Mouse (Mus musculus) CH12.LX (cell line): Measurements from ENCODE around the gene Cdc40. TPM values are rescaled to one million over a fixed set of nuclear protein-coding genes. Genes with fewer than 3 reads are reported as not detected.

Experiments used
- DNase-seq: peaks from one replicate; pipeline ENCODE4 v3.0.0-alpha.2; 2013; ENCODE audit errors: extremely low read depth
- H3K27ac ChIP-seq: 2 replicates; pipeline ENCODE4 v1.5.1; 2012; ENCODE audit warnings: low read depth, mild to moderate bottlenecking, control low read depth, moderate library complexity; ENCODE audit not compliant: insufficient read depth
- H3K27me3 ChIP-seq: replicated peaks from 2 replicates; pipeline ENCODE3; 2012; ENCODE audit warnings: inconsistent platforms
- H3K36me3 ChIP-seq, 2 experiments: replicated peaks in 1 of 2; 2 replicates each; pipeline versions ENCODE3 to v1.6.1; 2012; ENCODE audit warnings: inconsistent platforms in 1 of 2, low read length in 1 of 2, mild to moderate bottlenecking in 1 of 2, mixed read lengths in 1 of 2, moderate library complexity in 1 of 2; ENCODE audit not compliant: control insufficient read depth in 1 of 2, insufficient read depth in 1 of 2
- H3K4me1 ChIP-seq, 2 experiments: 2 replicates each; pipeline ENCODE4 v1.6.1; 2012; ENCODE audit warnings: inconsistent platforms in 1 of 2, moderate library complexity in 1 of 2; ENCODE audit not compliant: insufficient read depth in 2 of 2, control insufficient read depth in 1 of 2
- H3K4me2 ChIP-seq: 2 replicates; pipeline ENCODE4 v1.6.1; 2012; ENCODE audit warnings: low read depth, mild to moderate bottlenecking, control low read depth; ENCODE audit not compliant: poor library complexity, insufficient read depth, severe bottlenecking
- H3K4me3 ChIP-seq, 3 experiments: fragments of 150-350 bp in 1 of 3; sonication (generic) in 1 of 3; replicated peaks in 1 of 3; 2 replicates each; pipeline versions ENCODE3 to v1.5.1; 2011 to 2012; ENCODE audit warnings: low read depth in 2 of 3, low read length in 2 of 3, mild to moderate bottlenecking in 2 of 3, moderate library complexity in 2 of 3, control low read depth in 1 of 3, improper control_type of control experiment in 1 of 3, inconsistent platforms in 1 of 3, mixed read lengths in 1 of 3; ENCODE audit not compliant: poor library complexity in 1 of 3
- H3K79me2 ChIP-seq: replicated peaks from 2 replicates; pipeline ENCODE4 v1.6.1; 2012; ENCODE audit warnings: mild to moderate bottlenecking, moderate library complexity; ENCODE audit not compliant: control insufficient read depth, poor library complexity, insufficient read depth, severe bottlenecking; ENCODE audit errors: extremely low read depth
- H3K9ac ChIP-seq: 2 replicates; pipeline ENCODE4 v1.6.1; 2012; ENCODE audit warnings: low read depth, mild to moderate bottlenecking, control low read depth, moderate library complexity; ENCODE audit not compliant: insufficient read depth
- H3K9me3 ChIP-seq: replicated peaks from 2 replicates; pipeline ENCODE3; 2012; ENCODE audit warnings: low read length, inconsistent platforms, mixed read lengths
- BHLHE40 ChIP-seq: IDR thresholded peaks from 2 replicates; pipeline ENCODE4 v1.6.1; 2011; ENCODE audit warnings: mild to moderate bottlenecking, low read depth, low read length, improper control_type of control experiment
- CHD1 ChIP-seq: IDR thresholded peaks from 2 replicates; pipeline ENCODE4 v1.6.1; 2012; ENCODE audit warnings: low read depth, low read length, improper control_type of control experiment, inconsistent platforms
- E2F4 ChIP-seq: IDR thresholded peaks from 2 replicates; pipeline ENCODE4 v1.6.1; 2011; ENCODE audit warnings: low read depth, low read length, improper control_type of control experiment; ENCODE audit not compliant: insufficient replicate concordance
- ELF1 ChIP-seq: IDR thresholded peaks from 2 replicates; pipeline ENCODE4 v1.6.1; 2014; ENCODE audit warnings: low read depth, mild to moderate bottlenecking, inconsistent platforms, low read length, improper control_type of control experiment
- EP300 ChIP-seq: IDR thresholded peaks from 2 replicates; pipeline ENCODE4 v1.6.1; 2011; ENCODE audit warnings: low read length, improper control_type of control experiment
- GABPA ChIP-seq: IDR thresholded peaks from 2 replicates; pipeline ENCODE4 v1.6.1; 2012; ENCODE audit warnings: low read depth, low read length, improper control_type of control experiment, inconsistent platforms; ENCODE audit not compliant: insufficient replicate concordance
- JUND ChIP-seq: conservative IDR thresholded peaks from 2 replicates; pipeline ENCODE4 v1.6.1; 2011; ENCODE audit warnings: low read depth, low read length, improper control_type of control experiment
- MAFK ChIP-seq: IDR thresholded peaks from 2 replicates; pipeline ENCODE4 v1.6.1; 2011; ENCODE audit warnings: low read length, improper control_type of control experiment; ENCODE audit not compliant: insufficient replicate concordance
- MAZ ChIP-seq: IDR thresholded peaks from 2 replicates; pipeline ENCODE4 v1.6.1; 2012; ENCODE audit warnings: low read depth, mild to moderate bottlenecking, inconsistent platforms, low read length, improper control_type of control experiment, moderate library complexity
- MEF2A ChIP-seq: IDR thresholded peaks from 2 replicates; pipeline ENCODE4 v1.6.1; 2014; ENCODE audit warnings: low read depth, mild to moderate bottlenecking, inconsistent platforms, low read length, improper control_type of control experiment, borderline replicate concordance
- MXI1 ChIP-seq: IDR thresholded peaks from 2 replicates; pipeline ENCODE4 v1.6.1; 2011; ENCODE audit warnings: mild to moderate bottlenecking, low read depth, low read length, improper control_type of control experiment
- NRF1 ChIP-seq: IDR thresholded peaks from 2 replicates; pipeline ENCODE4 v1.6.1; 2014; ENCODE audit warnings: low read depth, mild to moderate bottlenecking, inconsistent platforms, low read length, improper control_type of control experiment, moderate library complexity
- PAX5 ChIP-seq: IDR thresholded peaks from 2 replicates; pipeline ENCODE4 v1.6.1; 2012; ENCODE audit warnings: low read length, inconsistent platforms, mixed read lengths
- POLR2A ChIP-seq: IDR thresholded peaks from 2 replicates; pipeline ENCODE4 v1.6.1; 2011; ENCODE audit warnings: low read depth, mild to moderate bottlenecking, improper control_type of control experiment, low read length
- POLR2AphosphoS2 ChIP-seq: IDR thresholded peaks from 2 replicates; pipeline ENCODE4 v1.6.1; 2011; ENCODE audit warnings: low read depth, low read length, improper control_type of control experiment
- RCOR1 ChIP-seq: conservative IDR thresholded peaks from 2 replicates; pipeline ENCODE4 v1.6.1; 2012; ENCODE audit warnings: low read depth, mild to moderate bottlenecking, inconsistent platforms, low read length, improper control_type of control experiment
- SIN3A ChIP-seq: IDR thresholded peaks from 2 replicates; pipeline ENCODE4 v1.6.1; 2012; ENCODE audit warnings: low read length, improper control_type of control experiment, inconsistent platforms
- SMC3 ChIP-seq: IDR thresholded peaks from 2 replicates; pipeline ENCODE4 v1.6.1; 2011; ENCODE audit warnings: low read depth, low read length, improper control_type of control experiment
- TBP ChIP-seq: conservative IDR thresholded peaks from 2 replicates; pipeline ENCODE4 v1.6.1; 2011; ENCODE audit warnings: low read depth, low read length, improper control_type of control experiment
- UBTF ChIP-seq: IDR thresholded peaks from 2 replicates; pipeline ENCODE4 v1.6.1; 2012; ENCODE audit warnings: low read depth, mild to moderate bottlenecking, inconsistent platforms, low read length, improper control_type of control experiment, moderate library complexity
- ZMIZ1 ChIP-seq: IDR thresholded peaks from 2 replicates; pipeline ENCODE4 v1.6.1; 2012; ENCODE audit warnings: low read depth, mild to moderate bottlenecking, inconsistent platforms, low read length, improper control_type of control experiment
- ZNF384 ChIP-seq: IDR thresholded peaks from 2 replicates; pipeline ENCODE4 v1.6.1; 2012; ENCODE audit warnings: low read depth, low read length, improper control_type of control experiment, inconsistent platforms
- dilution Hi-C: fragments of 300-500 bp; cut with MboI; formaldehyde crosslinking; loops from 2 replicates; pipeline ENCODE4 v1.14.3; 2020; ENCODE audit warnings: low sequenced_read_pairs; ENCODE audit not compliant: extremely low pct_unique_long_range_greater_than_20kb, extremely low pct_ligation_motif_present
- in situ Hi-C: fragments of 300-500 bp; cut with MboI; formaldehyde crosslinking; loops from 3 replicates; pipeline ENCODE4 v1.14.3; 2019; ENCODE audit warnings: low sequenced_read_pairs, low pct_ligation_motif_present, low pct_unique_long_range_greater_than_20kb, mixed read lengths
- polyA plus RNA-seq: library from polyadenylated mRNA; unstranded; fragments of >175 nt; gene quantifications from 2 replicates; pipeline ENCODE4 v1.2.1, GENCODE M21; 2012; ENCODE audit warnings: low read depth; ENCODE audit not compliant: insufficient read length
- total RNA-seq, 2 experiments: library from RNA; depleted of rRNA; stranded (reverse); fragments of 300-350 nt in 1 of 2; fragments of >200 nt in 1 of 2; gene quantifications; 2 replicates each; pipeline ENCODE4 v1.2.3; 2012 to 2014

The Cdc40 gene
- total and polyA plus RNA-seq, 3 experiments: 10.6 to 36.0 (median 13.6) TPM

DNA sequence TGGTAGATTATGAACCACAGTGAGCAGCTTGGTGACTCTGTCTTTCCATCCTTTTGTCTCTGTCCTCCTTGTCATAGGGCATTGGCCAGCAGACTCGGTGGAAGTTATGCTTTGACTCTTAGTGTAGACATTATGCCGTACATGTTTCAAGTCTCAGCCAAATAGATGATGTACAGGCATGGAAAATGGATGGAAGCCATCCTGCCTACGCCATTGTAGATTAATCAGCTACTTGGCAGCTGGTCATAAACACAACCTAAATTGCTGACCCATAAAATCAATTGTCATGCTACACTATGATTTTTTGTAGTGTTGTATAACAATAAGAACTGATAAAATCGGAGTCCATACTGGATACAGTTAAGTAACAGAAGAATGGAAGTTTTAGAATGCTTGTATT is 18.7 kb upstream of the Cdc40 start:
- Histone ChIP-seq H3K9ac (no peak overlapping the region), H3K27me3 (no peaks in the 10 kb centered on the region), H3K36me3 (no peaks in the 10 kb centered on the region), H3K4me2 (no peak overlapping the region), H3K9me3 (no peaks in the 10 kb centered on the region), H3K4me3 (no peak overlapping the region), H3K27ac (no peak overlapping the region), H3K79me2 (no peaks in the 10 kb centered on the region), H3K4me1 (no peaks in the 10 kb centered on the region; a peak in 1 of 4 replicates)
- no peak for DNase-seq
- dilution Hi-C loops (no loop called here), in situ Hi-C loops (no loop called here)
- TF ChIP-seq SMC3: no peak

DNA sequence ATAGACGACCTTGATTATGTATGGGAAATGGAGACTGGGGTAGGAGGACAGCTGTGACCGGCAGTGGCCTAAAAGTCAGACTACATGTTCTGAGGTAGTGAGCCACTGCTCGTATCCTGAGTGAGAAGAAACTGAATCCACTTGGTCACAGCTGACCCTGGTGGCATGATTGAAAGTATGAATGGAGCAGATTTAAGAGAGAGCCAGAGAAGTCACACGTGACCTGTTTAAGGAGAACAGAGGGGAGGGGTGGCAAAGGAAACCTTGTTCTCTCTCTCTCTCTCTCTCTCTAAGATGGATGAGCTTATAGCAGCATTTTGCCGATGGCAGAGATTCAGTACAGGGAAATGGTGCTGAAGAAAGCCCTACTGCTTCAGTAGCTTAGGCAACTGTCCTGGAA is 13.5 kb upstream of the Cdc40 start:
- dilution Hi-C loops: no loop called here
- Histone ChIP-seq H3K36me3 (no peaks in the 10 kb centered on the region), H3K4me3 (no peak overlapping the region), H3K4me2 (no peak overlapping the region), H3K9me3 (no peaks in the 10 kb centered on the region), H3K27me3 (peaks cover 4% of the 10 kb centered on the region), H3K4me1 (no peaks in the 10 kb centered on the region), H3K27ac (no peak overlapping the region), H3K79me2 (no peaks in the 10 kb centered on the region), H3K9ac (no peak overlapping the region)
- in situ Hi-C loops: no loop called here
- no peak for DNase-seq
- TF ChIP-seq ZMIZ1 (no peak), RCOR1 (no peak), ZNF384 (no peak), MAZ (no peak), EP300 (no peak), GABPA (no peak), JUND (no peak), CHD1 (no peak), MXI1 (no peak), UBTF (no peak), E2F4 (no peak), POLR2AphosphoS2 (no peak), MEF2A (no peak), POLR2A (no peak), TBP (no peak), MAFK (no peak)

DNA sequence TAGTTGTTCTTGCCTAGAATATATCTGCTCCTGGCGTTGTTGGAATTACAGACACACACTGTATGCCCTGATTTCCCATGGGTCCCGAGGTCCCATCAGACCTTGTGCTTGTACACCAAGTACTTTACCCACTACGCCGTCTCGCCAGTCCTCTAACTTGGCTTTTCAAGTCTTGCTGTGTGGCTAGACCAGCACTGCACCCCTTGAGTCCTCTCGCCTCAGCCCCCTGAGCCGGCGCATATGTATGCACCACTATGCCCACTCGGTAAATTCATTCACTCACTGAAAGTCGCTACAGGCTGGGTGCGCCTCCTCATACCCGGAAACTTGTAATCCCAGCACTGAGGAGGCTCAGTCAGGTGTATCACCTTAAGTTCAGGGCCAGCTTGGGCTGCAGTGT is 12.7 kb upstream of the Cdc40 start:
- Histone ChIP-seq H3K9ac (no peak overlapping the region), H3K4me1 (no peaks in the 10 kb centered on the region), H3K4me2 (no peak overlapping the region)
- DNase-seq: no peak
- TF ChIP-seq CHD1 (no peak), ELF1 (no peak), TBP (no peak), NRF1 (no peak), PAX5 (no peak), BHLHE40 (no peak), JUND (no peak), MEF2A (no peak), SIN3A (no peak), POLR2A (no peak)
- TF ChIP-seq, all 38 proteins: peak for 0
- no peak overlapping the region for H3K27ac ChIP-seq
- H3K9me3 ChIP-seq: no peaks in the 10 kb centered on the region
- no peak overlapping the region for H3K4me3 ChIP-seq
- dilution Hi-C loops (no loop called here), in situ Hi-C loops (no loop called here)
- no peaks in the 10 kb centered on the region for H3K36me3 ChIP-seq
- H3K79me2 ChIP-seq: no peaks in the 10 kb centered on the region
- peaks cover 4% of the 10 kb centered on the region for H3K27me3 ChIP-seq
